Mouse (Mus musculus): ENCODE measurements around the gene Smim7.

- TF ChIP-seq CTCF (IDR thresholded peaks at IDR 0.05): no peak
- no peak for TF ChIP-seq POLR2A (IDR thresholded peaks at IDR 0.05; ENCODE audit: insufficient read depth, low read depth, low read length)
- TF ChIP-seq EP300 (IDR thresholded peaks at IDR 0.05; ENCODE audit: insufficient read depth, low read depth, low read length): 0 out of 2 replicates have a peak, but pooled peaks have one; percentile 10
These were observed 7.1 kb upstream of the Smim7 start for GRCm38 (mm10) chr8:72577941-72578340.

Data from heart, adult 2 months (tissue).